Mouse (Mus musculus): ENCODE measurements around the gene Krtap22-2. TPM values are rescaled to one million over a fixed set of nuclear protein-coding genes. Genes with fewer than 3 reads are reported as not detected.

Krtap22-2 gene
- polyA plus RNA-seq, 1 experiment from 2014 or later, result not detected

Other genes starting within 250 kb of the Krtap22-2 start
- gene 2310057N15Rik, start 236.6 kb downstream of the Krtap22-2 start, polyA plus RNA-seq (2014; fragmentation: Nextera tagmentation; extraction: Ambion mirVana), result not detected in 2 replicates
- not detected in 2 replicates for gene Gm5965, start 232.9 kb downstream of the Krtap22-2 start, polyA plus RNA-seq (2014; fragmentation: Nextera tagmentation; extraction: Ambion mirVana)
- not detected in 2 replicates for gene Gm20741, start 198.5 kb downstream of the Krtap22-2 start, polyA plus RNA-seq (2014; fragmentation: Nextera tagmentation; extraction: Ambion mirVana)
- not detected in 2 replicates for gene Krtap15, start 190.5 kb downstream of the Krtap22-2 start, polyA plus RNA-seq (2014; fragmentation: Nextera tagmentation; extraction: Ambion mirVana)
- not detected in 2 replicates for gene Krtap14, start 184.6 kb downstream of the Krtap22-2 start, polyA plus RNA-seq (2014; fragmentation: Nextera tagmentation; extraction: Ambion mirVana)
- gene Krtap19-1, start 141.3 kb downstream of the Krtap22-2 start, polyA plus RNA-seq (2014; fragmentation: Nextera tagmentation; extraction: Ambion mirVana), result not detected in 2 replicates
- not detected in 2 replicates for gene Krtap19-2, start 136.5 kb downstream of the Krtap22-2 start, polyA plus RNA-seq (2014; fragmentation: Nextera tagmentation; extraction: Ambion mirVana)
- not detected in 2 replicates for gene Krtap19-3, start 132.7 kb downstream of the Krtap22-2 start, polyA plus RNA-seq (2014; fragmentation: Nextera tagmentation; extraction: Ambion mirVana)
- not detected in 2 replicates for gene Krtap19-4, start 125.7 kb downstream of the Krtap22-2 start, polyA plus RNA-seq (2014; fragmentation: Nextera tagmentation; extraction: Ambion mirVana)
- gene Krtap19-5, start 114.3 kb downstream of the Krtap22-2 start, polyA plus RNA-seq (2014; fragmentation: Nextera tagmentation; extraction: Ambion mirVana), result not detected in 2 replicates
- not detected in 2 replicates for gene Krtap19-9b, start 78.5 kb downstream of the Krtap22-2 start, polyA plus RNA-seq (2014; fragmentation: Nextera tagmentation; extraction: Ambion mirVana)
- not detected in 2 replicates for gene Krtap16-3, start 47.9 kb downstream of the Krtap22-2 start, polyA plus RNA-seq (2014; fragmentation: Nextera tagmentation; extraction: Ambion mirVana)
- not detected in 2 replicates for gene Gm10229, start 4.5 kb upstream of the Krtap22-2 start, polyA plus RNA-seq (2014; fragmentation: Nextera tagmentation; extraction: Ambion mirVana)
- gene Krtap6-1, start 20.9 kb upstream of the Krtap22-2 start, polyA plus RNA-seq (2014; fragmentation: Nextera tagmentation; extraction: Ambion mirVana), result not detected in 2 replicates
- not detected in 2 replicates for gene Gm10228, start 30.7 kb upstream of the Krtap22-2 start, polyA plus RNA-seq (2014; fragmentation: Nextera tagmentation; extraction: Ambion mirVana)
- not detected in 2 replicates for gene Krtap6-5, start 37.1 kb upstream of the Krtap22-2 start, polyA plus RNA-seq (2014; fragmentation: Nextera tagmentation; extraction: Ambion mirVana)
- gene 1110025L11Rik, start 53.2 kb upstream of the Krtap22-2 start, polyA plus RNA-seq (2014; fragmentation: Nextera tagmentation; extraction: Ambion mirVana), result not detected in 2 replicates
- not detected in 2 replicates for gene Krtap6-3, start 73.3 kb upstream of the Krtap22-2 start, polyA plus RNA-seq (2014; fragmentation: Nextera tagmentation; extraction: Ambion mirVana)
- not detected in 2 replicates for gene Gm6358, start 130.1 kb upstream of the Krtap22-2 start, polyA plus RNA-seq (2014; fragmentation: Nextera tagmentation; extraction: Ambion mirVana)
- gene Gm10061, start 140.3 kb upstream of the Krtap22-2 start, polyA plus RNA-seq (2014; fragmentation: Nextera tagmentation; extraction: Ambion mirVana), result not detected in 2 replicates
- gene Gm9789, start 147.2 kb upstream of the Krtap22-2 start, polyA plus RNA-seq (2014; fragmentation: Nextera tagmentation; extraction: Ambion mirVana), result not detected in 2 replicates
- gene Gm7735, start 158.7 kb upstream of the Krtap22-2 start, polyA plus RNA-seq (2014; fragmentation: Nextera tagmentation; extraction: Ambion mirVana), result not detected in 2 replicates
- gene 1110057P08Rik, start 164.0 kb upstream of the Krtap22-2 start, polyA plus RNA-seq (2014; fragmentation: Nextera tagmentation; extraction: Ambion mirVana), result not detected in 2 replicates
- gene Krtap20-2, start 195.1 kb upstream of the Krtap22-2 start, polyA plus RNA-seq (2014; fragmentation: Nextera tagmentation; extraction: Ambion mirVana), result not detected in 2 replicates

Data from stomach, embryonic 14.5 days (tissue).